In the genomic region with DNA sequence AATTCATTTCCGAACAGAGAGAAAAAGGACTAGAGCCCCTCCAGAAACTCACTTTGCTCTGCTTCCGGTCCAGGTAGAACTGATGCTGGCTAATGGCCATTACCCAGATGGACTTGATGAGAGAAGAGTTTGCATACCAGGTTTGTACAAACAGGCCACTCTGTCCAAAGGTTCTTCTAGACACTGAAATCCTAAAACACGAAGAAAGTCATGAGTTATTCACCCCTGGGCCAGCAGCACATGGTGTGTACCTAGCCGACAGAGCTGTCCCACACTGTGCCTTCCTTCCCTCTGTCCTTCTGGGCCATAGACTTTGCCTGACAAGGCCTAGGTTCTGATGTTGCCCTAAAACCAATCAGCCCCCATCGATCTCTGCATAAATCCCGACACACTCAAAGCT, we compare ENCODE assay signal across 21 mouse cellular contexts. TPM values are rescaled to one million over a fixed set of nuclear protein-coding genes. Genes with fewer than 3 reads are reported as not detected.
DNase-seq lines count a peak whose midpoint lies in the region; ATAC-seq lines count a peak whose summit lies in the region.
"Had no signal": no experiment of that assay in that cellular context is flagged by ENCODE, and none has a peak within 500 bp of the region (broad histone marks: within the 10 kb centered on the region; RNA-seq: fewer than 3 reads in every experiment).

No protein-coding gene starts in this region.

- no peak overlapping the region for H3K9ac ChIP-seq in kidney, embryonic 15.5 days
- no peak overlapping the region for H3K9ac ChIP-seq in liver, embryonic 16.5 days (ENCODE audit: low read depth, low read length)
- H3K9ac ChIP-seq: embryonic facial prominence, embryonic 12.5 days; hindbrain, embryonic 12.5 days had no signal

- peaks cover 45% of the 10 kb centered on the region for H3K4me1 ChIP-seq in kidney, embryonic 15.5 days
- peaks cover 75% of the 10 kb centered on the region for H3K4me1 ChIP-seq in megakaryocyte, embryonic 14.5 days
- no peaks in the 10 kb centered on the region; the same call in 1 of the 2 replicates for H3K4me1 ChIP-seq in liver, embryonic 16.5 days (ENCODE audit: control insufficient read depth, low read depth, low read length)

- DNase-seq in kidney, postnatal 25 days, result no peak
- no peak for DNase-seq in frontal cortex, adult 2 months (ENCODE audit: extremely low spot score in 1 of 2, low spot score in 1 of 2)
- no peak for DNase-seq in cerebellum, adult 18-20 months
- DNase-seq: adrenal gland, postnatal 10 days; cerebellum, adult 11 months; cerebellum, adult 9-10 months; cerebellum, postnatal 25 days; gastrocnemius, adult 2 months; gastrocnemius, postnatal 25 days; heart, postnatal 10 days; heart, postnatal 4 days had no signal

- H3K27ac ChIP-seq in kidney, embryonic 15.5 days, result peak overlapping the region; percentile 32; the same call in 1 of the 2 replicates
- peak overlapping the region; percentile 58 for H3K27ac ChIP-seq in liver, embryonic 16.5 days (ENCODE audit: low read length)
- H3K27ac ChIP-seq: embryonic facial prominence, embryonic 12.5 days; gastrocnemius, adult 2 months; hindbrain, embryonic 12.5 days had no signal

- peaks cover 39% of the 10 kb centered on the region for H3K36me3 ChIP-seq in kidney, embryonic 15.5 days
- peaks cover 71% of the 10 kb centered on the region for H3K36me3 ChIP-seq in megakaryocyte, embryonic 14.5 days (replicated peaks; ENCODE audit: low read length)
- peaks cover 3% of the 10 kb centered on the region; the same call in 1 of the 2 replicates for H3K36me3 ChIP-seq in liver, embryonic 16.5 days (ENCODE audit: control insufficient read depth, insufficient read depth)
- H3K36me3 ChIP-seq: embryonic facial prominence, embryonic 12.5 days had no signal

- no peaks in the 10 kb centered on the region for H3K9me3 ChIP-seq in kidney, embryonic 15.5 days (replicated peaks)
- no peaks in the 10 kb centered on the region for H3K9me3 ChIP-seq in megakaryocyte, embryonic 14.5 days
- no peaks in the 10 kb centered on the region for H3K9me3 ChIP-seq in liver, embryonic 16.5 days (replicated peaks; ENCODE audit: control insufficient read depth, low read length)
- H3K9me3 ChIP-seq: embryonic facial prominence, embryonic 12.5 days; hindbrain, embryonic 12.5 days had no signal

- no peak overlapping the region for H3K4me3 ChIP-seq in kidney, embryonic 15.5 days (replicated peaks)
- H3K4me3 ChIP-seq in megakaryocyte, embryonic 14.5 days (replicated peaks), result peak overlapping the region; percentile 74
- no peak overlapping the region for H3K4me3 ChIP-seq in liver, embryonic 16.5 days (ENCODE audit: low read depth, low read length)
- H3K4me3 ChIP-seq: embryonic facial prominence, embryonic 12.5 days; gastrocnemius, adult 2 months; hindbrain, embryonic 12.5 days had no signal

- no peaks in the 10 kb centered on the region for H3K27me3 ChIP-seq in kidney, embryonic 15.5 days
- H3K27me3 ChIP-seq in megakaryocyte, embryonic 14.5 days (replicated peaks), result no peaks in the 10 kb centered on the region
- no peaks in the 10 kb centered on the region for H3K27me3 ChIP-seq in liver, embryonic 16.5 days (ENCODE audit: control insufficient read depth, insufficient read depth, low read depth, low read length)
- H3K27me3 ChIP-seq: hindbrain, embryonic 12.5 days had no signal

- 89% methylated on average over 6 of the region's 6 CpGs for WGBS in kidney, embryonic 15.5 days
- WGBS in liver, embryonic 16.5 days (ENCODE audit: insufficient replicate concordance), result 62% methylated on average over 6 of the region's 6 CpGs

- ATAC-seq in kidney, embryonic 15.5 days (replicated peaks; ENCODE audit: low FRiP score), result no peak
- ATAC-seq in megakaryocyte, adult 5-6 weeks (ENCODE audit: poor library complexity, severe bottlenecking), result no peak
- peak; percentile 65 for ATAC-seq in liver, embryonic 16.5 days (ENCODE audit: low read depth)
- ATAC-seq: forebrain, embryonic 16.5 days had no signal

- H3K4me2 ChIP-seq in kidney, embryonic 15.5 days, result no peak overlapping the region
- no peak overlapping the region for H3K4me2 ChIP-seq in liver, embryonic 16.5 days (ENCODE audit: low read depth, low read length)
- H3K4me2 ChIP-seq: embryonic facial prominence, embryonic 12.5 days; hindbrain, embryonic 12.5 days had no signal

RNA-seq across cellular contexts. Expression of a gene that starts 56.0 kb away (rescaled TPM):
- 0.79 and 1.3 TPM in 2 replicates for polyA plus RNA-seq in kidney, embryonic 15.5 days (2015; fragmentation: Nextera tagmentation; extraction: Ambion mirVana)
- polyA plus RNA-seq in megakaryocyte, embryonic 14.5 days (2012; ENCODE audit: insufficient read depth, low replicate concordance), result not detected in 2 replicates
- not detected in 2 replicates for total RNA-seq in megakaryocyte, adult 5-6 weeks (2015)
- not detected in 2 replicates for total RNA-seq in megakaryocyte, adult 5-6 weeks (2017)
- polyA plus RNA-seq in liver, embryonic 16.5 days (2015; fragmentation: Nextera tagmentation; extraction: Ambion mirVana), result 0.20 and 0.81 TPM in 2 replicates
- 0.15 TPM in 1 of 2 replicates, not detected in the other for polyA plus RNA-seq in frontal cortex, adult 2 months (2012; rRNA removed)
- total RNA-seq: granulocyte monocyte progenitor cell, adult 5-6 weeks; MEL had no signal
- polyA plus RNA-seq: forebrain, embryonic 11.5 days; forebrain, embryonic 16.5 days had no signal
